Mouse (Mus musculus) G1E (cell line): ENCODE data around the gene Ccdc173. TPM values are rescaled to one million over a fixed set of nuclear protein-coding genes. Genes with fewer than 3 reads are reported as not detected.

Experiments used
- ATAC-seq: 2 replicates; pipeline ENCODE4 v1.8.0; 2016; ENCODE audit warnings: mild to moderate bottlenecking; ENCODE audit not compliant: insufficient number of reproducible peaks, poor library complexity, low FRiP score, severe bottlenecking; ENCODE audit errors: extremely low read depth
- DNase-seq: peaks from one replicate; pipeline ENCODE4 v3.0.0; 2012; ENCODE audit warnings: low spot score
- H3K27me3 ChIP-seq: 2 replicates; pipeline ENCODE4 v1.6.1; 2012; ENCODE audit warnings: mild to moderate bottlenecking, low read length, inconsistent platforms; ENCODE audit not compliant: insufficient read depth
- H3K36me3 ChIP-seq: replicated peaks from 2 replicates; pipeline ENCODE3; 2012; ENCODE audit warnings: mild to moderate bottlenecking, inconsistent platforms
- H3K4me1 ChIP-seq: 2 replicates; pipeline ENCODE4 v1.6.1; 2012; ENCODE audit warnings: low read depth, low read length, inconsistent platforms, mixed read lengths; ENCODE audit not compliant: insufficient read depth
- H3K4me3 ChIP-seq: 2 replicates; pipeline ENCODE4 v1.5.1; 2012; ENCODE audit warnings: low read depth, mild to moderate bottlenecking, inconsistent platforms, low read length, moderate library complexity, mixed read lengths
- H3K9me3 ChIP-seq: replicated peaks from 2 replicates; pipeline ENCODE4 v1.6.1; 2012; ENCODE audit warnings: inconsistent platforms
- CTCF ChIP-seq: IDR thresholded peaks from 2 replicates; pipeline ENCODE4 v1.5.1; 2012; ENCODE audit warnings: low read depth, low read length, inconsistent platforms, mixed read lengths
- GATA1 ChIP-seq: IDR thresholded peaks from 2 replicates; pipeline ENCODE4 v1.6.1; 2012; ENCODE audit warnings: borderline replicate concordance, low read length, inconsistent platforms, mixed read lengths
- GATA2 ChIP-seq: IDR thresholded peaks from 2 replicates; pipeline ENCODE4 v1.6.1; 2012; ENCODE audit warnings: low read depth, low read length, inconsistent platforms, borderline replicate concordance
- POLR2AphosphoS5 ChIP-seq: IDR thresholded peaks from 2 replicates; pipeline ENCODE4 v1.6.1; 2012; ENCODE audit warnings: low read depth, low read length, inconsistent platforms; ENCODE audit not compliant: insufficient replicate concordance
- TAL1 ChIP-seq: conservative IDR thresholded peaks from 2 replicates; pipeline ENCODE4 v1.6.1; 2012; ENCODE audit warnings: low read depth, low read length, inconsistent platforms, mixed read lengths
- polyA plus RNA-seq: library from polyadenylated mRNA; stranded (reverse); fragments of >175 nt; gene quantifications from 2 replicates; pipeline ENCODE4 v1.2.3, GENCODE M21; 2012
- total RNA-seq, 2 experiments: library from RNA; stranded (forward) in 1 of 2; stranded (reverse) in 1 of 2; fragments of 200-1000 nt in 1 of 2; fragments of >200 nt in 1 of 2; fragmentation: Nextera tagmentation in 1 of 2; gene quantifications; 2 replicates each; pipeline ENCODE4 v1.2.3; 2014 to 2017

Ccdc173 gene
- total and polyA plus RNA-seq, 3 experiments, result 0.35 to 7.7 (median 6.1) TPM

- no peak for ATAC-seq
- Histone ChIP-seq H3K36me3 (peaks cover 73% of the 10 kb centered on the region), H3K4me1 (peaks cover 37% of the 10 kb centered on the region), H3K27me3 (no peaks in the 10 kb centered on the region), H3K4me3 (no peak overlapping the region), H3K9me3 (no peaks in the 10 kb centered on the region)
- TF ChIP-seq GATA2 (no peak), CTCF (no peak), TAL1 (no peak)
- DNase-seq, result no peak
These were observed 38.7 kb upstream of the Ccdc173 start for GRCm38 (mm10) chr2:69828031-69828430.

DNA sequence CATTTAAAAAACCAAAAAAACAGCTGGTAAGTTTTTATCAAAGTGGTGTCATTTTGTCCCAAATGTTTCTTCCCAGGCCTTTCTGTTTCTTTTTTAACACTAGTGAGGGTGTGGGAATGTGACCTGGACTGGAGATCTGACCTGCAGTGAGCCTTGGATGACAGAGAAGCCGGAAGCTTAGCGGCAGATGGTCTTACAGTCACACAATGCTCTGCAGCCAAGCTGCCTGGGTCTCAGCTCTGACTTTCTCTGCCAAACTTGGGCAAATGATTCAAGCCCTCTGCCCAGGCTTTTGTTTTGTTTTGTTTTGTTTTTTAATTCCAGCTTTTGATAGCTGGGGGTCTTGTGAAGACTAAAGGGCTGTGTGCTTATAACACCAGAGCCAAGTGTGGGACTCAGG, 37.0 kb upstream of the Ccdc173 start:
- TF ChIP-seq POLR2AphosphoS5 (no peak), GATA2 (no peak), GATA1 (no peak), TAL1 (no peak), CTCF (no peak)
- Histone ChIP-seq H3K27me3 (no peaks in the 10 kb centered on the region), H3K4me1 (peaks cover 46% of the 10 kb centered on the region), H3K9me3 (no peaks in the 10 kb centered on the region), H3K36me3 (peaks cover 62% of the 10 kb centered on the region), H3K4me3 (no peak overlapping the region)
- ATAC-seq (no peak), DNase-seq (no peak)

GRCm38 (mm10) chr2:69825898-69826297, 36.5 kb upstream of the Ccdc173 start:
- Histone ChIP-seq H3K36me3 (peaks cover 57% of the 10 kb centered on the region), H3K4me1 (peaks cover 50% of the 10 kb centered on the region), H3K27me3 (no peaks in the 10 kb centered on the region), H3K9me3 (no peaks in the 10 kb centered on the region), H3K4me3 (no peak overlapping the region)
- TF ChIP-seq TAL1, result no peak
- TF ChIP-seq POLR2AphosphoS5, result no peak
- no peak for ATAC-seq
- DNase-seq, result no peak

DNA sequence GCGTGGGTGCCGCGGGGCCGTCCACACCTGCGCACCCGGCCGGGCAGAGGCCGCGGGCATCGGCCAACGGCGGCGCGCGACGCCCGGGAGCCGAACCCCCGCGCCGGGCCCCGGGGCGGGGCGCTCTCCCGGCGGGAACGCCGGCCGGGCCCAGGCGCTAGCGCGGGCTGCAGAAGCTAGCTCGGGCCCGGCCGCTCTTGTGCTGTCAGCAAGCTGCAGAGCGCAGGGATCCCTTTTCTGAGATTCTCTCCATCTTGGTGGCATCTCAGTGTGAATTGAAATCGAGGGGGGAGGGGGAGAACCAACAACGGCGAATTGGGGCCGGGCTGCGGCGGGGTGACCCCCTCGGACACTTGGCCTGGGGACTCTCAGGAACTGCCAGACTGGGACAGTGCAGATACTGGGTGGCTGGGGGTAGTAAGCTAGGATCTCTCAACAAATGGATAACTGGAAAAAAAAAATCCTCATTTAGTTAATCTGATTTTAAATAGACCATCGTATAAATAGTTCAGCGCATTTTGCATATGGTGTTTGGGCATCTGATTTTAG, 33.8 kb upstream of the Ccdc173 start:
- H3K9me3 ChIP-seq, result no peaks in the 10 kb centered on the region
- ATAC-seq, result no peak
- TF ChIP-seq GATA1 (no peak), GATA2 (no peak), CTCF (no peak), POLR2AphosphoS5 (no peak), TAL1 (no peak)

DNA sequence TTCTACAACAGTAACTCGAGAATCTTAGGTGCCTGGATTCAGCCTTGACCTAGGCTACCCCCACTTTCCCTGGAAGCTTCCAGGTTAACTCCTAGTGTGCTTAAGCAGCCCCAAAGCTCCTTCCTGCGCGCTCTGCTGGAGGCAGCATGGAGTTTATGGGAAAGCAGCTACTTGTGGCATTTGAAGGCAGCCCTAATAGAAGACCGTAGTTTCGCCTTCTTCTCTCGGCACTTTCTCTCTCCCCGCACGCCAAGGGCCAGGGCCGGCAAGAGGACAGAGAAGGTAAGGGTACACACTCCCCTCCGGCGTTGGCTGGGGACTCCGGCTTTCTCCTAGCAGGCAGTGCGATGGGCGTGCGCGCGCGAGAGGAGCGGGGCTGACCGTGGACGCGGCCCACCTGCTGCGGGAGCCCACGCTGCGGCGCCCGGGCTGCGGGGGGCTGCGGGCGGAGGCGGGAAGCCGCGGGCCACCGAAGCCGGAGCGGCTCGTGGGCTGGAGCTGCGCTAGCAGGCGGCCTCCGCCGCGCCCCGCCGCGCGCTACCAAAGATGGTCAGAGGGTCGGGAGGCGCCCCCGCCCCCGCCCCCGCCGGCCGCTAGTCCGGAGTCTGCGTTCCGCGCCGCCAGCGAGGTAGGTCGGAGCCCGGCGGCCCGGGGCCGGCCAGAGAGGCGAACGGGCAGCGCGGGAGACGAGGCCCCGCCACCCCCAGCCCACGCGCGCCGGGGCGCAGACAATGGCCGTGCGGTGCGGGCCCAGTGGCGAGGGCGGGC, 33.2 kb upstream of the Ccdc173 start:
- peaks cover 26% of the 10 kb centered on the region for H3K36me3 ChIP-seq
- peaks cover 70% of the 10 kb centered on the region for H3K4me1 ChIP-seq
- no peaks in the 10 kb centered on the region for H3K27me3 ChIP-seq
- peak overlapping the region; percentile 90 for H3K4me3 ChIP-seq
- ATAC-seq, result no peak; the same call in 1 of the 2 replicates
- no peaks in the 10 kb centered on the region for H3K9me3 ChIP-seq
- peak; percentile 48 for DNase-seq
- TF ChIP-seq TAL1 (no peak), GATA1 (no peak), CTCF (no peak), POLR2AphosphoS5 (no peak), GATA2 (no peak)

More for the DNA sequence above, 33.8 kb upstream of the Ccdc173 start:
- Histone ChIP-seq H3K4me3 (peak overlapping the region; percentile 90), H3K27me3 (no peaks in the 10 kb centered on the region), H3K4me1 (peaks cover 67% of the 10 kb centered on the region), H3K36me3 (peaks cover 31% of the 10 kb centered on the region)
- DNase-seq, result peak; percentile 37

GRCm38 (mm10) chr2:69821711-69822110, 32.3 kb upstream of the Ccdc173 start, which contains the start of gene Klhl23:
TSS of gene Klhl23 (plus strand) at chr2:69821944.
- ATAC-seq (peak; percentile 66), DNase-seq (peak; percentile 75)
- no peaks in the 10 kb centered on the region for H3K9me3 ChIP-seq
- peaks cover 74% of the 10 kb centered on the region for H3K4me1 ChIP-seq
- no peaks in the 10 kb centered on the region for H3K27me3 ChIP-seq
- TF ChIP-seq GATA1 (no peak), POLR2AphosphoS5 (no peak), CTCF (no peak), TAL1 (no peak), GATA2 (no peak)
- H3K36me3 ChIP-seq, result peaks cover 24% of the 10 kb centered on the region
- peak within 1 kb of the TSS; percentile 90 for H3K4me3 ChIP-seq
